Mouse (Mus musculus) bone marrow, adult 2 months (tissue): ENCODE measurements around the gene Nabp1. TPM values are rescaled to one million over a fixed set of nuclear protein-coding genes. Genes with fewer than 3 reads are reported as not detected.

ENCODE experiments used
- H3K27ac ChIP-seq: fragments of 200-500 bp; 2 replicates; pipeline ENCODE4 v1.5.1; 2012; ENCODE audit warnings: low read depth, mild to moderate bottlenecking, control low read depth, inconsistent platforms, low read length; ENCODE audit not compliant: control insufficient read depth, poor library complexity, insufficient read depth
- H3K4me1 ChIP-seq: fragments of 200-500 bp; 2 replicates; pipeline ENCODE4 v1.6.1; 2011; ENCODE audit warnings: low read length; ENCODE audit not compliant: control insufficient read depth, insufficient read depth
- H3K4me3 ChIP-seq: fragments of 200-500 bp; replicated peaks from 2 replicates; pipeline ENCODE3; 2011; ENCODE audit warnings: mild to moderate bottlenecking, low read depth, low read length, control low read depth; ENCODE audit not compliant: control insufficient read depth
- CTCF ChIP-seq: fragments of 200-500 bp; IDR thresholded peaks from 2 replicates; pipeline ENCODE4 v1.5.1; 2011; ENCODE audit warnings: low read length, control low read depth; ENCODE audit not compliant: control insufficient read depth, insufficient read depth
- POLR2A ChIP-seq: fragments of 200-500 bp; IDR thresholded peaks from 2 replicates; pipeline ENCODE4 v1.6.1; 2011; ENCODE audit warnings: low read depth, mild to moderate bottlenecking, control low read depth, low read length, borderline replicate concordance; ENCODE audit not compliant: control insufficient read depth
- WGBS: fragments of 180-500 bp; shearing (Covaris S2); methylation state at CpG from one replicate; pipeline ENCODE4 v1.1.7; 2018; 5-methylcytosine and 5-hydroxymethylcytosine counted together
- polyA plus RNA-seq: library from polyadenylated mRNA; stranded (reverse); fragments of >200 nt; gene quantifications from 2 replicates; pipeline ENCODE4 v1.2.4, GENCODE M21; 2011; ENCODE audit warnings: low replicate concordance; ENCODE audit not compliant: missing spikeins, insufficient read depth, insufficient read length

Nabp1 gene
- polyA plus RNA-seq, 1 experiment: 9.8 TPM

DNA sequence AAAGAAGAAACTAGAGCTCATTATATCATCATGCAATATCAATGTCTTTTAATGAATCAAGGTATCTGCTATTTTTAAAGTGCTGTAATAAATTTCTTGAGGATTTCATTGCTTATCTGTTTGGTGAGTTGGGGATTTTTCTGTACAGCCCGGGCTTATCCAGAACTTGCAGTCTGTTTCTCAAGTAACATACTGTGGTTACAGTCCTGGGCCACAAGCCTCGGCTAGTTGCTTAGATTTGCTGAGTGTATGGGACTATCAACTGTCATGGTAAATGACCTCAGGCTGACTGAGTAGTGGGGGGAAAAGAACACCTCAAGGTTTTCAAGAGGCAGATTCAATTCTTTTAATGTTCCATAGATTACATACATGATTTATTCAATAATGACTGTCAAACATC, 24.8 kb upstream of the Nabp1 start:
- H3K27ac ChIP-seq: no peak overlapping the region
- peaks cover 1% of the 10 kb centered on the region; the same call in 1 of the 2 replicates for H3K4me1 ChIP-seq
- 20% methylated on average over 2 of the region's 2 CpGs for WGBS
- TF ChIP-seq CTCF (no peak), POLR2A (no peak)
- no peak overlapping the region for H3K4me3 ChIP-seq

DNA sequence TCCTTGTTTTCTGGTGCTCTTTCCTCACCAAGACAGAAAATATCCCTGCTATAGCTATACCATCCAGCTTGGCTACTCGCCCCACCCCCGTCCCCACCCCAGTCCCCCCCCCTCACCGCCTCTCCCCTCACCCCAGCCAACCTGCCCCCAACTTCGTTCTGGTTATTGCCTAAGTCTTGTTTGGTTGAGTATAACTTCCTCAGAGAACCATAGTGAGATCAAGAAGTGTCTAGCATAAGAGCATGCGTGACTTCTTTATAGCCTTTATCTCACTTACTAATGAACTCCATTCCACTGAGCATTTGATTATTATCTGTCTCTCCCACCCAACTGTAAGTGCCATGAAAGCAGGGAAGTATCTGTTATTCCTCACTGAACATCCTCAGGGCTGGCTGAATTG, 24.1 kb upstream of the Nabp1 start:
- Histone ChIP-seq H3K27ac (no peak overlapping the region), H3K4me1 (peaks cover 1% of the 10 kb centered on the region; the same call in 1 of the 2 replicates), H3K4me3 (no peak overlapping the region)
- TF ChIP-seq POLR2A: no peak
- no peak for TF ChIP-seq CTCF
- WGBS: 41% methylated on average over 5 of the region's 5 CpGs

DNA sequence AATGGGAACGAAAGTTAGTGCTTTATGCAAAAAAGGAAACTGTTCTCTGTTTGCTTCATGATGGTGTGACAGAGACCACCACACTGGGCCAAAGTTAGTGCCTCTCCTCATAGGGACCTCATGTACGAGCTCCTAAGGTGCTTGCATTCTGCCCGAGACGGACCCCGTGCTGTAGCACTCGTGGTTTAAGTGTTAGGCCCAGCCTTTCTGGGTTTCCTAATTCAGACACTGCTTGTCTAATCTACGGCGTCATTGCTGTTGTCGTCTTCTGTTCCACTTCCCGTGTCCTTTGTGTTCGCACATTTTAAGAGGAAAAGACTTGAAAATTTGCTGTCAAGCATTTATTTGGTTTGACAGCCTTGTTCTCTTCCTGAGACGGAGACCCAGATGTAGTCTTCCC, 23.0 kb upstream of the Nabp1 start:
- WGBS: 36% methylated on average over 12 of the region's 12 CpGs
- no peak for TF ChIP-seq CTCF
- TF ChIP-seq POLR2A: no peak
- Histone ChIP-seq H3K4me1 (peaks cover 1% of the 10 kb centered on the region; the same call in 1 of the 2 replicates), H3K27ac (no peak overlapping the region; the same call in 1 of the 2 replicates), H3K4me3 (no peak overlapping the region)

DNA sequence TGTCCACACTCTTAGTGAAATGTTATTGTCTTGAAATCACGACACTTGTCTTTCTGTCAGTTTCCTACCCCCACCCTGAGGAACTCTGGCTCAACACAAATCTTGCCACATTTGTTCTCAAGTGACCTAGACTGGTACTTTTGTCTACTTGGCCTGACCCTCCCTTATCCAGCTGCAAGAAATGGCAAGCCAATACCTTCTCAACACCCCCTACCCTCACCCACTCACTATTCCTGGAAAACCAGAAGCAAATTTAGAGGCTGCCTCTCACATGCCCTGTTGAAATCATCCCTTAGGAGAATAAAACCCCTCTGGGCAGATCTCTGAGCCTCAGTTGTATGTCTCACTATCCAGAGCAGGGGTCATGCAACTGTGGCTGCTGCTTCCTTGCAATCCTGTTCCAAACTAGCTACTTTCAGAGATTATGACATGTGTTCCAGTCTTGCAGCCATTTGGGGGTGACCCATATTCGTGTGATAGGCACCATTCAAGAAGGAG, 20.4 kb upstream of the Nabp1 start:
- TF ChIP-seq POLR2A: no peak
- TF ChIP-seq CTCF: no peak
- 50% methylated on average over 2 of the region's 2 CpGs for WGBS
- H3K27ac ChIP-seq: no peak overlapping the region
- peaks cover 1% of the 10 kb centered on the region; the same call in 1 of the 2 replicates for H3K4me1 ChIP-seq
- no peak overlapping the region for H3K4me3 ChIP-seq

DNA sequence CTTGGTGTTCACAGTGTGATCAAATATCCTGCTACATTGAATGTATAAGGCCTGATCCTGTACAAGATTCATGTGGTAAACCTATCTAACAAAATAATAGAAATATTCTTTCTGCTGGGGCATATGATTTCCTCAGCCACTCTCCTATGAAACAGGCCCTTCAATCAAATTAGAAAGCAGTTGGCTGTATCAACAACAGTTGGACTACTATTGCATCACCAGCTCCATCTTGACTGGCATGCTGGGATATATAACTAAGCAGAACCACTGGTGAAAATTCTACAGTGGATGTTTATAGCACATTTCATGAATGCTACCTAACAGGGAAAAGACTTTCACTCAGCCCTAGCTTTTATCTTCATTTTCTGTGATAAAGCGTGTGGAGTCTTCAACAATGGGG, 17.9 kb upstream of the Nabp1 start:
- TF ChIP-seq CTCF (no peak), POLR2A (no peak)
- Histone ChIP-seq H3K4me1 (no peaks in the 10 kb centered on the region; the same call in 1 of the 2 replicates), H3K27ac (no peak overlapping the region), H3K4me3 (no peak overlapping the region)
- 91% methylated on average over 1 of the region's 1 CpGs for WGBS

DNA sequence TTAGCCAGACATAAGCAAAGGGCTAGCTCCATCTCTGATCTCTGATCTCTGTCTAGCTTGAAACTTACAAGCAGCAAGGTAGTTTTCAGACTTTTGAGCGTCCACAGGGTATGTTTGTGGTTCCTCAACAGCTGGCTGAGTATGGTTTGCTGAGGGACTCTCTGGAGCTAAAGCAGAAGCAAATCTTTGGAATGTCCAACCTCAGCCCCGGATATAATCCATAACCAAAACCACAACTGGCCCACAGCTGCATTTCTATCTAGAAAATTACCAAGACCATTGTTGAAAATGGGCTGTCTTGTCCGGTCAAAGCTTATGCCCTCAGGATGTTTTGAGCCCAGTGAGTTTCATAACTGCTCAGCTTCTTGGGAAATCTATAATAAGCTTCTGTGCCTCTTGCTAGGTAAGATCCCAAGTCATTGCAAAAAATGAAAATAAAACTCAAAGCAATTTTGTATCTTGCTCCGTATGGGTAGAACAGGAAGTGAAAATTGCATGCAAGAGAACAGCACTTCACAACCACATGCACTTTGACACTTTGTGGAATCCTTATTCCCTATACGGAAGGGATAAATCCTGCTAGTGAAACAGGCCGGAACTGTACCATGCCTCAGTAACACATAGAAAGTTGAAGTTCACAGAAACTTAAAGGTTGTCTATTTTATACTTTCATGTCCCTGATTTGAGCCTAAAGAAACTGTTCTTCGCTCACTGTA, 15.5 kb upstream of the Nabp1 start:
- no peak for TF ChIP-seq POLR2A
- no peak for TF ChIP-seq CTCF
- WGBS: 30% methylated on average over 7 of the region's 7 CpGs
- Histone ChIP-seq H3K4me3 (no peak overlapping the region), H3K4me1 (no peaks in the 10 kb centered on the region; the same call in 1 of the 2 replicates), H3K27ac (no peak overlapping the region; the same call in 1 of the 2 replicates)

DNA sequence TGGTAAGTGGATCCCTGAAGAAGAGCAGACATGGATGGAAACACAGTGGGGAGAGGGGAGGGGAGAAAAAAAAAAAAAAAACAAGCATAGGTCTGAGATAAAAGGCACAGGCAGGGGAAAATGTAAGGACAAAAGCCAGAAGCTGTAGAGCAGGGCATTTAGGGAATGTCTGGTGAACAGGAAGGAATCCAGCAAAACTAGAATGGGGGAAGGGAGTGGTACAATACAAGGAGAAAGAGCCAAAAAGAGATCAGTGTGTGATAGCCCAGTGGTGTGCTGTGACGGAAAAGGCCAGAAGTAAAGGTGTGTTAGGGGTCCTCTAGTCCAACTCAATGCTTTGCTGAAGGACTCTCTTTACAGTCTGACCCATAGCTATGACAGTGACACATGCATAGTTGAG, 8.1 kb upstream of the Nabp1 start:
- Histone ChIP-seq H3K4me3 (no peak overlapping the region), H3K4me1 (no peaks in the 10 kb centered on the region), H3K27ac (no peak overlapping the region)
- TF ChIP-seq CTCF: no peak
- TF ChIP-seq POLR2A: no peak
- 90% methylated on average over 1 of the region's 1 CpGs for WGBS

DNA sequence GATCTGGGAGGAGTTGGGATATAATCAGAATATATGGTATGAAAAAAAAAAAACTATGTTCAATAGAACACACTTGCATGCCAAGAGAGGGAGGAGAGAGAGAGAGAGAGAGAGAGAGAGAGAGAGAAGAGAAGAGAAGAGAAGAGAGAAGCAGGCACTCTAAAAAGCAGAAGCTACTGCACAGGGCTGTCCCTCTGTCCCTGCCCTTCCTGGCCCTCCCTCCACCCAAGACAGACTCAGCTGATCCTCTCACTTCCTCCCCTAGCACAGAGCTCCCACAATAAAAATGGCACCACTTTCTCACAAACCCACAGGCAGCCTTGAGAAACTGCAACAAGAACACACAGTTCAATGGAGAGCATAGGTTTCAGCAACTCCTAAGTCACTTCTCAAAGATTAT, 2.2 kb upstream of the Nabp1 start:
- Histone ChIP-seq H3K27ac (peak overlapping the region; percentile 3; the same call in 1 of the 2 replicates), H3K4me3 (no peak overlapping the region), H3K4me1 (peaks cover 1% of the 10 kb centered on the region; the same call in 1 of the 2 replicates)
- TF ChIP-seq CTCF (no peak), POLR2A (no peak)
